Mouse (Mus musculus) embryonic facial prominence, embryonic 14.5 days (tissue): ENCODE results near the gene Lrrc34. TPM values are rescaled to one million over a fixed set of nuclear protein-coding genes. Genes with fewer than 3 reads are reported as not detected.

Experiments used
- ATAC-seq: fragments of 200-750 bp; cut with Nextera tagmentation; 2 replicates; pipeline ENCODE4 v1.8.0; 2017; ENCODE audit warnings: low read depth, moderate number of reproducible peaks, moderate TSS enrichment
- DNase-seq: peaks from one replicate; pipeline ENCODE4 v3.0.0-alpha.2; 2015; ENCODE audit warnings: low spot score
- H3K27ac ChIP-seq: fragments of 300-500 bp; sonication (generic); replicated peaks from 2 replicates; pipeline ENCODE4 v1.5.1; 2014; ENCODE audit warnings: low read depth, mild to moderate bottlenecking, low read length, moderate library complexity
- H3K27me3 ChIP-seq: fragments of 300-500 bp; sonication (generic); replicated peaks from 2 replicates; pipeline ENCODE4 v1.6.1; 2014; ENCODE audit warnings: low read length; ENCODE audit not compliant: control insufficient read depth, insufficient read depth
- H3K36me3 ChIP-seq: fragments of 300-500 bp; sonication (generic); 2 replicates; pipeline ENCODE4 v1.6.1; 2014; ENCODE audit warnings: low read length, mixed read lengths; ENCODE audit not compliant: control insufficient read depth, insufficient read depth
- H3K4me1 ChIP-seq: fragments of 300-500 bp; sonication (generic); 2 replicates; pipeline ENCODE4 v1.6.1; 2014; ENCODE audit warnings: antibody characterized with exemption, low read length; ENCODE audit not compliant: control insufficient read depth, insufficient read depth
- H3K4me2 ChIP-seq: fragments of 300-500 bp; sonication (generic); 2 replicates; pipeline ENCODE4 v1.6.1; 2014; ENCODE audit warnings: low read depth, mild to moderate bottlenecking, low read length, moderate library complexity, mixed read lengths
- H3K4me3 ChIP-seq: fragments of 300-500 bp; sonication (generic); 2 replicates; pipeline ENCODE4 v1.5.1; 2014; ENCODE audit warnings: low read depth, mild to moderate bottlenecking, low read length
- H3K9ac ChIP-seq: fragments of 300-500 bp; sonication (generic); 2 replicates; pipeline ENCODE4 v1.6.1; 2014; ENCODE audit warnings: low read depth, mild to moderate bottlenecking, low read length, moderate library complexity, mixed read lengths
- H3K9me3 ChIP-seq: fragments of 300-500 bp; sonication (generic); 2 replicates; pipeline ENCODE4 v1.6.1; 2016; ENCODE audit warnings: low read length; ENCODE audit not compliant: control insufficient read depth
- WGBS: fragments of 180-500 bp; shearing (Covaris S2); extraction: QIAGEN DNeasy Blood & Tissue Kit; methylation state at CpG from one replicate; pipeline ENCODE4 v1.1.7; 2014; 5-methylcytosine and 5-hydroxymethylcytosine counted together
- polyA plus RNA-seq: library from polyadenylated mRNA; unstranded; fragments of >200 nt; fragmentation: Nextera tagmentation; extraction: Ambion mirVana; gene quantifications from 2 replicates; pipeline ENCODE4 v1.2.1, GENCODE M21; 2014

Gene Lrrc34
- polyA plus RNA-seq, 1 experiment from 2014 or later, result 5.4 TPM

- Histone ChIP-seq H3K27me3 (peaks cover 7% of the 10 kb centered on the region; the same call in 1 of the 2 replicates), H3K4me2 (peak overlapping the region; percentile 84), H3K4me3 (peak overlapping the region; percentile 96), H3K36me3 (peaks cover 35% of the 10 kb centered on the region), H3K4me1 (peaks cover 12% of the 10 kb centered on the region), H3K27ac (no peak overlapping the region), H3K9me3 (no peaks in the 10 kb centered on the region), H3K9ac (peak overlapping the region; percentile 91)
- WGBS, result 40% methylated on average over 10 of the region's 10 CpGs
- ATAC-seq (no peak), DNase-seq (no peak)
Measured at GRCm38 (mm10) chr3:30603256-30603655, 44.4 kb downstream of the Lrrc34 start.

DNA sequence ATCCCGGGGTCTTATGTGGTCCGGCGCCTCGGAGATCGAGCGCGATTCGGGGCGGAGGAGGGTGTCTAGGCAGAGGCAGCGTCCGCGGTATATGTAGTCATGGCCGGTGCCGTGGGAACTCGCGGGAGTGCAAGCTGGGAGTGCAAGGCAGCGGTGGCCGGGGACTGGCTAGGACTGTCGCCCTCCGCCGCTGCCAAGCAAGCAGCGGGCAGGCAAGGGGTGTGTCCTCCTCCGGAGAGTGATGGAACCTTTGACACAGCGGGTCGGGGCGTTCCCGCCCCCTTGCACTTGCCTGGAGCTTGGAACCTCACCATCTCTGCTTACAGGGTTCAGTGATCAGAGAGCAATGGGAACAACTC lies 45.0 kb downstream of the Lrrc34 start:
- no peaks in the 10 kb centered on the region for H3K9me3 ChIP-seq
- peak overlapping the region; percentile 97 for H3K27ac ChIP-seq
- DNase-seq, result peak; percentile 66
- peak overlapping the region; percentile 84 for H3K4me2 ChIP-seq
- peaks cover 8% of the 10 kb centered on the region; the same call in 1 of the 2 replicates for H3K27me3 ChIP-seq
- ATAC-seq, result peak; percentile 57
- peak overlapping the region; percentile 91 for H3K9ac ChIP-seq
- peaks cover 12% of the 10 kb centered on the region for H3K4me1 ChIP-seq
- WGBS, result 0% methylated on average over 22 of the region's 27 CpGs
- peaks cover 29% of the 10 kb centered on the region for H3K36me3 ChIP-seq
- peak overlapping the region; percentile 96 for H3K4me3 ChIP-seq

DNA sequence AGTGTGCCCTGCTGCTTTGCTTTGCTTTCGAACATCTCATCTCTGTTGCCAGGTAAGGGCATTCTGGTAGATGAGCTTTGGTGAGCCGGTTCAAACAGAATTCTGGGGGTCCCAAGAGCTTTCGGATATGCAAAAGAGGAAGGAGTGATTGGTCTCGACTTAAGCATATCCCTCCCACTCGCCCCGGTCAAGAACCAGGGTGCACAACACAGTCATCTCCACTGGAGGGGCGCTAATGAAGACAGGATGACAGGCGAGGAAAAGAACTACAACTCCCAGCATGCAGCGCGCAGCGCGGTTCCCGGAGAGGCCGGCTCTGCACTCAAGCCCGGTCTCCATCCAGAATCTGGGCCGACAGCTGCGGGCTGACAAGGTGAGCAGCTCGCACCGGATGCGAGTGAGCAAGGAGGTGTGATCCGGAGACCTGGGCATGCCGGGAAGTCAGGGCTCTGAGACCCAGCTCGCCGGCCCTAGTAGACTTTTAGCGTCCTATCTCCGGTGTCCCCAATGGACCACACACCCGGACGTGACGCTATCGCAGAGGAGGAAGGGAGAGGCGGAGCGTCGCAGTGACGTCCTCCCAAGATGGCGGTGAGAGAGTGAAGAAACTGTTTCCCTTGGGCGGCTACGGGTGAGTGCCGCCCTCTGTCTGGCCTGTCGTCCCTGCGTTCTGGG lies 45.5 kb downstream of the Lrrc34 start, which contains the start of gene Mynn:
Gene Mynn, plus strand, starts transcription at position 1 of the 675 bp plus-strand sequence.
- peak; percentile 95 for ATAC-seq
- Histone ChIP-seq H3K4me3 (peak within 1 kb of the TSS; percentile 96), H3K9me3 (no peaks in the 10 kb centered on the region), H3K4me1 (peaks cover 12% of the 10 kb centered on the region), H3K36me3 (peaks cover 24% of the 10 kb centered on the region), H3K4me2 (peak within 1 kb of the TSS; percentile 84), H3K27ac (peak within 1 kb of the TSS; percentile 97), H3K9ac (peak within 1 kb of the TSS; percentile 91), H3K27me3 (peaks cover 11% of the 10 kb centered on the region; the same call in 1 of the 2 replicates)
- 2% methylated on average over 30 of the region's 40 CpGs for WGBS
- peak; percentile 98 for DNase-seq

DNA sequence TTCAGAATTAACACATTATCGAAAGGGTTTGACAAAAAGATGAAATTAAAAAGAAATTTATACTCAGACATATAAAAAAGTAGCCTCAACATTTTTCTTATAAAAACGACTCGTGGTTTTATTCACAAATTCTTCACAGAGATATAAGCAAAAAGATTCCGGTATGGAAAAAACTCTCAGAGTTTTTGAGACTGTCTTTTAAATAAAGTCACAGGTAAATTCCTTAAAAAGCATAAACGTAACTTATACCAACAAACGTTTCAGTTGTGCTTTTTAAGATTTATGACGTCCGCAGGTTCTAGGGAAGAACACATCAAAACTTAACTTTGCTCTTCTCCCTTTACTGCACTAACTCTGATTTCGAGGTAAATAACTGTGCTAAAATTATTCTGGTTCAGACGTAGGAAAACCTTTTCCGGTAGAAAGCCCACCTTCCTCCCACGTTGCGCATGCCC lies 46.0 kb downstream of the Lrrc34 start:
- peak overlapping the region; percentile 91; the same call in 1 of the 2 replicates for H3K9ac ChIP-seq
- peaks cover 11% of the 10 kb centered on the region; the same call in 1 of the 2 replicates for H3K27me3 ChIP-seq
- peak overlapping the region; percentile 84 for H3K4me2 ChIP-seq
- DNase-seq (no peak), ATAC-seq (no peak)
- H3K4me1 ChIP-seq, result peaks cover 12% of the 10 kb centered on the region
- H3K9me3 ChIP-seq, result no peaks in the 10 kb centered on the region
- peak overlapping the region; percentile 96 for H3K4me3 ChIP-seq
- H3K27ac ChIP-seq, result peak overlapping the region; percentile 97
- under 1% methylated on average over 13 of the region's 13 CpGs for WGBS
- peaks cover 21% of the 10 kb centered on the region for H3K36me3 ChIP-seq

DNA sequence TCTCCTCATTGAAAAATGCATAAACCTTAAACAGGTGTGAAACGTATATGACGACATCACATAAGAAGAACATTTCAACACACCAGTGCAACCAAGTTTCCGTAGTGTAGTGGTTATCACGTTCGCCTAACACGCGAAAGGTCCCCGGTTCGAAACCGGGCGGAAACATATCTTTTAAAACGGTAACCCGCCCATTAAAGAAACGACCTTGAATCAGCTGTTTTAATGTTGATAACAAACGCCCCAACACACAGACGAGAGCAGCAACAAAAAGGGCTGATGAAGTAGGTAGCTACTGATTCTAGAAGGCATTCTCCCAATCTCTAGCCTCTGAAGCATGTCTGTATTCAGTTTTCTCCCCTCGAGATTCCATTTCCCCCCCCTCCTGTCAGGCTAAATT lies 46.5 kb downstream of the Lrrc34 start:
- DNase-seq (peak; percentile 93), ATAC-seq (peak; percentile 17; the same call in 1 of the 2 replicates)
- 1% methylated on average over 17 of the region's 17 CpGs for WGBS
- peak overlapping the region; percentile 84 for H3K4me2 ChIP-seq
- 0 out of 2 replicates have a peak overlapping the region, but pooled peaks have one; percentile 27 for H3K9ac ChIP-seq
- peak overlapping the region; percentile 97; the same call in 1 of the 2 replicates for H3K27ac ChIP-seq
- peaks cover 12% of the 10 kb centered on the region for H3K4me1 ChIP-seq
- peak overlapping the region; percentile 96 for H3K4me3 ChIP-seq
- H3K9me3 ChIP-seq, result no peaks in the 10 kb centered on the region
- peaks cover 11% of the 10 kb centered on the region; the same call in 1 of the 2 replicates for H3K27me3 ChIP-seq
- peaks cover 17% of the 10 kb centered on the region for H3K36me3 ChIP-seq

GRCm38 (mm10) chr3:30600717-30601116 lies 47.0 kb downstream of the Lrrc34 start:
- DNase-seq (peak; percentile 56), ATAC-seq (no peak)
- 1% methylated on average over 14 of the region's 14 CpGs for WGBS
- Histone ChIP-seq H3K27ac (peak overlapping the region; percentile 54), H3K9ac (peak overlapping the region; percentile 27), H3K4me2 (peak overlapping the region; percentile 84), H3K4me1 (peaks cover 14% of the 10 kb centered on the region), H3K4me3 (peak overlapping the region; percentile 96), H3K36me3 (peaks cover 12% of the 10 kb centered on the region; the same call in 1 of the 2 replicates), H3K27me3 (peaks cover 11% of the 10 kb centered on the region; the same call in 1 of the 2 replicates), H3K9me3 (no peaks in the 10 kb centered on the region)

DNA sequence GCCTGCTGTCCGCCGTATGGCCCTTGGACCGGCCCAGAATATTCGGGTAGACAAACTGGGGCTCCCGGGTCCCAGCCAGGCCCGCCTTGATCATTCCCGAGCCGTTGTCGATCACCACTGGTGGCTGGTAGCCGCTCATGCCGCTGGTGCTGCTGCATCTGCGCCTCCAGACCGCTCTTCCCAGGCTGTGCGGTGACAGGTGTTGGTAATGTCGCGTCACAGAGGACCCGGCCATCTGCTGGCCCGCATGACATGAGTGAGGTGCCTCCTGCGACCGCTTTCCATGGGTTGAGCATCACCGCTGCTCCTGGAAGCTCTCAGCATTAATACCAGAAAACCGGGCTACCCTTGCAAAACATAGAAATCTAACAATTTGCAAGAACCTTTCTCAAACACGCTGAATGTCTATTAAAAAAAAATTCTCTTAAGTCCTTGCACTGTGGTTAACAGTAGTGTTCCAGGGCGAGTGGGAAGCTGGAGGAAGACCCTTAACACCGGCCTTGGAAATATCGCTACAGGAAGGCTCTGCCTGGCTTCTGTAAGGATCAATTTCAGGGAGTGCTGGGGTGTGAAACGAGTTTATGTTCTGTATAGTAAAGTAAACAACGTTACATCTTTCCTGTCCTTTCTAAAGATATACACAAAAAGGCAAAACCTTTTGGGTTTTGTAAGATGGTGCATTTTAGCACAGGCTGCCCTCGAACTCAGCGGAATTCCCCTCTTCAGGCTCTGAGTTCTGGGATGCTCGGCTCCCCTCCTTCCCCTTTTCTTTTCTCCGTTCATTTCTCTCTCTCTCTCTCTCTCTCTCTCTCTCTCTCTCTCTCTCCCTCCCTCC lies 47.7 kb downstream of the Lrrc34 start, which contains the start of gene Actrt3:
Gene Actrt3, minus strand, starts transcription at position 229 of the 835 bp plus-strand sequence.
- H3K27me3 ChIP-seq, result peaks cover 11% of the 10 kb centered on the region; the same call in 1 of the 2 replicates

GRCm38 (mm10) chr3:30597271-30597670 lies 50.4 kb downstream of the Lrrc34 start:
- Histone ChIP-seq H3K27ac (no peak overlapping the region), H3K27me3 (peaks cover 11% of the 10 kb centered on the region; the same call in 1 of the 2 replicates), H3K4me1 (0 out of 2 replicates have a peak, but pooled peaks cover 11% of the 10 kb centered on the region), H3K4me2 (no peak overlapping the region), H3K36me3 (no peaks in the 10 kb centered on the region), H3K9me3 (no peaks in the 10 kb centered on the region), H3K4me3 (no peak overlapping the region), H3K9ac (no peak overlapping the region)
- 75% methylated on average over 7 of the region's 7 CpGs for WGBS
- ATAC-seq (no peak), DNase-seq (peak; percentile 17)

More for the DNA sequence above, 47.7 kb downstream of the Lrrc34 start, which contains the start of gene Actrt3:
- H3K36me3 ChIP-seq, result peaks cover 6% of the 10 kb centered on the region; the same call in 1 of the 2 replicates
- peak within 1 kb of the TSS; percentile 54 for H3K27ac ChIP-seq
- ATAC-seq (no peak), DNase-seq (peak; percentile 43)
- peak within 1 kb of the TSS; percentile 52 for H3K9ac ChIP-seq
- peak within 1 kb of the TSS; percentile 84 for H3K4me2 ChIP-seq
- H3K4me1 ChIP-seq, result peaks cover 16% of the 10 kb centered on the region
- H3K4me3 ChIP-seq, result peak within 1 kb of the TSS; percentile 96
- no peaks in the 10 kb centered on the region for H3K9me3 ChIP-seq
- 2% methylated on average over 32 of the region's 32 CpGs for WGBS
